Mouse (Mus musculus) right cerebral cortex, adult 2 months (tissue): ENCODE data around the gene Cemip2.
"Not testable (repeated sequence)": the region's sequence is repeated elsewhere in the genome, so short reads cannot be mapped to it uniquely, and the experiment has no call there.

Source experiments
- DNase-seq, 2 experiments: peaks; one replicate each; pipeline ENCODE4 v3.0.0; 2021 to 2022; ENCODE audit warnings: low spot score in 2 of 2

Cemip2 gene

GRCm38 (mm10) chr19:21865242-21866055, 87.3 kb downstream of the Cemip2 start:
- DNase-seq, result no peak

DNA sequence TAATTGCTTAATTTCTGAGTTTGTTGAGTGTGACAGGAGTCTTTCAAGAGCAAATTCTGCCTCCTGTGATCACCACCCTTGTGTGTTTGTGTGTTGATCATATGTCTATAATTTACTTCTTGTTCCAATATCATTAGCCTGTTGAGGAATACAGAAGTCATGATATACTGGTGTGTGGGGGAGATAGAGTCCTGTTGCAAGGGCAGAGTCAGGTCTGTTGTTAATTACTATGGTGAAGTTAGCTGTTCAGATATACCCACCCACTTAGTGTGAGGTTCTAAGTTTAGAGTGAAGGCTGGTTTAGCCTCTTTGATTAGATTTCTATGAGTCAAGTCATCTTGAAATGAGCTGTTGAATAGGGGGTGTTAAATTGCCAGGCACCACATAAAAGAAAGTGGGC, 88.0 kb downstream of the Cemip2 start:
- DNase-seq, result no peak

DNA sequence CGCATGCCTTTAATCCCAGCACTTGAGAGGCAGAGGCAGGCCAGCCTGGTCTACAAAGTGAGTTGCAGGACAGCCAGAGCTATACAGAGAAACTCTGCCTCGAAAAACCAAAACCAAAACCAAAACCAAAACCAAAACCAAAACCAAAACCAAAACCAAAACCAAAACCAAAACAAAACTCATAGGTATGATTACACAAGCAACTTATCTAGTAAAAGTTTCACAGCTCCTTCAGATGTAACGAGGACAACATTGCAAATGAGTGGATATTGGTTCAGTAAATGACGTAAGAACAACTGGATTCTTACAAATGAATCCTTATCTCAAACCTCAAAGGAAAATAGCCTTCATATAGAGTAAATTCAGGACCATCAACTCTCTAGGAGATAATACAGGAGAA, 88.6 kb downstream of the Cemip2 start:
- not testable (repeated sequence) for DNase-seq

DNA sequence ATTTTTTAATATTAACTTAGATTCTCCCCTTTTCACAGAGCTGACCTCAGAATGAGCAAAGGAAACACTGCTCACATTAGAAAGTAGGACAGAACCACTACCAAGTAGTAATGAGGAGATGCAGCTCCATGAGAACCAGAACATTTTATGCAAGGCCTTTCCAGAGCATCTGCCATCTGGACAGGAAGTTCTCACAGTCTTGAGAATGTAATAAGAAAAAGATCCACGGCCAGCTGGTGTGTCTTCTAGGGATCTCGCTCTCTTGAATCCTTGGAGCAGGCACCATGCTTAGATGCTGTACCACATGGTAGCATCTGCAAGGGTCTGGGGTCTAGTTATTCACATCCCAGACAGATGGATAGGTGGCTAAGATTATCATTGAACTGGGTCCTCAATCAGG, 90.3 kb downstream of the Cemip2 start:
- no peak for DNase-seq

GRCm38 (mm10) chr19:21882110-21882940, 104.2 kb downstream of the Cemip2 start:
- no peak for DNase-seq

- DNase-seq, result no peak
Observed at GRCm38 (mm10) chr19:21883053-21883452, 104.9 kb downstream of the Cemip2 start.

DNA sequence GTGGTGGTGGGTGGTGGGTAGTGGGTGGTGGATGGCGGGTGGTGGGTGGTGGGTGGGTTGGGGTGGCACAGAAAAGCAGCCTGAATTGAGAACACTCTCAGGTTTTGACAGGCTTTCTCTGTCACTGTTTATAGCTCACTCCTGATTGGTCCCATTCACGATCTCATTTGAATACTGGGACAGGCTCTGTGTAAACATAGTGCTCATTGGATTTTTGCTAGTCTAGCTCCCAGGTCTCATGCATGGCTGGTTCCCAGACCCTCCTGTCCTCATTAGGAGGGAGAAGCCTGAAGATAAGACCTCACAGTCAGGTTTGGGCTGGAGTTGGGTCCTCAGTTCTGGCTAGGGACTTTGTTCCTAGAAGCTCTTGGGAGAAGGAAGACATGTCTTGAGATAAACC, 105.8 kb downstream of the Cemip2 start:
- no peak for DNase-seq

GRCm38 (mm10) chr19:21884385-21884784, 106.2 kb downstream of the Cemip2 start:
- no peak for DNase-seq

DNA sequence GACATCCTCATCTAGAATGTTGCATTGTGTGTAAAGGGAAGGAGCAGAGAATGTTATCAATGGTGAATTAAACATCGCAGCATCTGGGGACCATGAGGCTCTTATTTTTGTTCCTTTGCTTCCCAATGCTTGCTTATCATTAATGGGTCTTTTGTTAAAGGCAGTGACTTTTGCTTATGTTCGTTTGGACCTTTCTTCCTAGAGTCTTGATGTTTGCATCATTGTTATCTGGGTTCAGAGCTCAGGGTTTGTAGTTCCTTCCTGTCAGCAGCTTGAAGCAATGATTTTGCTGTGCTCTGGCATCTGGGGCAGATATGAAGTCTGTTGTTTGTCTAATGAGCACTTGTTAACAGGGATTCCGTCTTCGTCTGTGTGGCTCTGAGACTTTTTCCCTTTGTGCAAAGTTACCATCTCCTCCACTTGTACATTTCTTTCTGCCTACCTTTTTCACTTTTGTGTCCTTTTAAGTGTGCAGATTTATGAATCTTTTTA, 108.1 kb downstream of the Cemip2 start:
- no peak for DNase-seq

- DNase-seq, result no peak
Observed at GRCm38 (mm10) chr19:21890699-21891098, 112.6 kb downstream of the Cemip2 start.

DNA sequence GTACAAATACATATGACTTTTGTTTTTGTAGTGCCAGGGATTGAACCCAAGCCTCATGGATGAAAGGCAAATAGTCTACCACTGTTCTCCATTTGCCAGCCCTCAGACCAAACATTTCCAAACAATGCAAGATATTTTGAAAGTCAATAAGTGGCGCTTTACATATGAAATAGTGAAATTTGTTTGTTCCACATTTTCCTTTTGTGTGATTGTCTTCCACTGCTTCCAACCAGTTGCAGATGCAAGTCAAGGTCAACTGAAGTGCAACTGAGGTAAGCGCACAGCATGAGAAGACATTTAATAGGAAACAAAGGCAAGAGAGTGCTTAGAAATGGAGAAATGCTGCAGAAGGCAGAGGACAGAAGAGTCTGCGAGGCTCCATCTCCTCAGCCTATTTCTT, 116.7 kb downstream of the Cemip2 start:
- DNase-seq, result no peak

DNA sequence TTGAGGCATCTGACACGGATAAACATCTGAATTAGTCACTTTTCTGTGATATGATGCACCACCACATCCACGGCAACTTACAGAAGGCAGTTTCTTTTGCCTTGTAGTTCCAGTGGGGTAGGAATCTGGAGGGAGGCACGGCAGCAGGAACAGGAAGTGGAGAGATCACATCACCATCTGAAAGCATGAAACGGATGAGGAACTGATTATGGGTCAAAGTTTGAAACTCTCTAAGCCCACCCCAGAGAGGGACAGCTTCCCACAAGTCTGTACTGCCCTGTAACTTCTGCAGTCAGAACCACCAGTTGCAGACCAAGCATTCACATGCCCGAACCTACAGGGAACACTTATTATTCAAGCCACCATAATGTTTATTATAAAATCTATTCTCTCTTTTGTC, 117.4 kb downstream of the Cemip2 start:
- DNase-seq, result no peak

DNA sequence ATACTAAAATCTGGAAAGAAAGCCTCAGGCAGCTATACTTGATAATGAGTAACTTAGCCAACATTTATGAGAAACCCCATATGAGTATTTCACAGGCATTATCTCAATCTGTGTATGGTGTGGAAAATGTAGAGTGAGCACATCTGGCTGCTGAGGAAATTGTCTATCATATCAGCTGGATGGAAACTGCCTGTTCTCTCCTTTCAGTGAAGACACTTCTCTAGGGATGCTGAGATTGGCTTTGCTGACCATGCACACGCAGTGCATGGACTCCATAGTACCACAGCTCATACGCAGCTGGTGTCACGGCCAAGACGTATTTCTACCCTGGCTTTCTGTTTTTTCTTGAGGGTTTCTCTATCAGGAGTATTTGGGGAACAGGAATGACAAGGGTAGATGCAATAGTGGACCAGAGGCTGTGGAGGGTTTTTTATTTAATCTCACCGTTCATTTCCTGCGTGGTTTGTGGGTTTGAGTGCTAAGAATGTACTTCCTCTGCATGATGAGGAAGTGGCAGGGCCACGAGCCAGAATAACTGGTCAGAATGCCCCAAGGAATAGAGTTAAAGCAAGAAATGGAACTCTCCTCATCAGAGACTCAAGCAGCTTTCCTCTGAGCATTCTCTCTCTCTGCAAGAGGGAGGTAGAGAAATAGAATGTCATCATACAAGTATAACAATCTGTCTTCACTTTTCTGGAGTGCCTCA, 119.1 kb downstream of the Cemip2 start:
- no peak for DNase-seq

- DNase-seq, result no peak
Observed at GRCm38 (mm10) chr19:21898015-21898939, 120.1 kb downstream of the Cemip2 start.
